Mouse (Mus musculus) heart, embryonic 15.5 days (tissue): Measurements from ENCODE around the gene Hira. TPM values are rescaled to one million over a fixed set of nuclear protein-coding genes. Genes with fewer than 3 reads are reported as not detected.
"Not testable (repeated sequence)": the region's sequence is repeated elsewhere in the genome, so short reads cannot be mapped to it uniquely, and the experiment has no call there.

ENCODE experiments used
- ATAC-seq: fragments of 200-750 bp; cut with Nextera tagmentation; replicated peaks from 2 replicates; pipeline ENCODE4 v1.8.0; 2017; ENCODE audit warnings: low read depth, moderate TSS enrichment; ENCODE audit not compliant: insufficient number of reproducible peaks, insufficient read depth, low FRiP score
- H3K27ac ChIP-seq: fragments of 300-500 bp; sonication (generic); 2 replicates; pipeline ENCODE4 v1.5.1; 2015; ENCODE audit warnings: mild to moderate bottlenecking, inconsistent platforms
- H3K27me3 ChIP-seq: fragments of 300-500 bp; sonication (generic); 2 replicates; pipeline ENCODE4 v1.6.1; 2015; ENCODE audit warnings: inconsistent platforms
- H3K36me3 ChIP-seq: fragments of 300-500 bp; sonication (generic); 2 replicates; pipeline ENCODE4 v1.6.1; 2015; ENCODE audit warnings: mild to moderate bottlenecking, inconsistent platforms
- H3K4me1 ChIP-seq: fragments of 300-500 bp; sonication (generic); replicated peaks from 2 replicates; pipeline ENCODE4 v1.6.1; 2015; ENCODE audit warnings: inconsistent platforms
- H3K4me2 ChIP-seq: fragments of 300-500 bp; sonication (generic); 2 replicates; pipeline ENCODE4 v1.6.1; 2015; ENCODE audit warnings: inconsistent platforms, mild to moderate bottlenecking, moderate library complexity
- H3K4me3 ChIP-seq: fragments of 300-500 bp; sonication (generic); 2 replicates; pipeline ENCODE4 v1.5.1; 2015; ENCODE audit warnings: mild to moderate bottlenecking, inconsistent platforms
- H3K9ac ChIP-seq: fragments of 300-500 bp; sonication (generic); 2 replicates; pipeline ENCODE4 v1.6.1; 2015; ENCODE audit warnings: mild to moderate bottlenecking, inconsistent platforms
- H3K9me3 ChIP-seq: fragments of 300-500 bp; sonication (generic); replicated peaks from 2 replicates; pipeline ENCODE4 v1.6.1; 2016; ENCODE audit warnings: inconsistent platforms
- WGBS: fragments of 180-500 bp; shearing (Covaris S2); methylation state at CpG from one replicate; pipeline ENCODE4 v1.1.7; 2015; ENCODE audit warnings: mixed read lengths; 5-methylcytosine and 5-hydroxymethylcytosine counted together
- polyA plus RNA-seq: library from polyadenylated mRNA; unstranded; fragments of >200 nt; fragmentation: Nextera tagmentation; extraction: Ambion mirVana; gene quantifications from 2 replicates; pipeline ENCODE4 v1.2.1, GENCODE M21; 2015

Gene Hira
- polyA plus RNA-seq, 1 experiment from 2014 or later: 9.5 TPM

DNA sequence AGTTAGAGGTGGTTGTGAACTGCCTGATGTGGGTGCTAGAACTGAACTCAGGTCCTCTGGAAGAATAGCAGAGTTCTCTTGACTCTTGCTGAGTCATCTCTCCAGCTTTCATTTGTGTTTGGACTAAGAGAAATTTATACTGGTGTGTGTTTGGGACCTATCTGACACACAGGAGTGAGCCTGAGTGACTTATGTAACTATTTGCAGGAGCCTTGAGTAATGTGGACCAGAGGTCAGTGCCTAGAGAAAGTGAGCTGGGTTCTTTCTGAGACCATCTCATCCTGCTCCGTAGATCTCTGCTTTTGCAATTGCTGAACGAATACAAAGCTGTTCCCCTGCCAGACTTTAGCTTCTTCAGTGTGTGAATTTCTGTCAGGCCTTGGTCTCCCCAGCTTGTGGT, 44.9 kb downstream of the Hira start:
- H3K4me3 ChIP-seq: no peak overlapping the region
- no peaks in the 10 kb centered on the region for H3K27me3 ChIP-seq
- H3K4me2 ChIP-seq: no peak overlapping the region
- no peaks in the 10 kb centered on the region for H3K9me3 ChIP-seq
- peaks cover 83% of the 10 kb centered on the region for H3K36me3 ChIP-seq
- no peak overlapping the region for H3K9ac ChIP-seq
- no peaks in the 10 kb centered on the region for H3K4me1 ChIP-seq
- ATAC-seq: no peak
- WGBS: 81% methylated on average over 2 of the region's 2 CpGs
- H3K27ac ChIP-seq: no peak overlapping the region

DNA sequence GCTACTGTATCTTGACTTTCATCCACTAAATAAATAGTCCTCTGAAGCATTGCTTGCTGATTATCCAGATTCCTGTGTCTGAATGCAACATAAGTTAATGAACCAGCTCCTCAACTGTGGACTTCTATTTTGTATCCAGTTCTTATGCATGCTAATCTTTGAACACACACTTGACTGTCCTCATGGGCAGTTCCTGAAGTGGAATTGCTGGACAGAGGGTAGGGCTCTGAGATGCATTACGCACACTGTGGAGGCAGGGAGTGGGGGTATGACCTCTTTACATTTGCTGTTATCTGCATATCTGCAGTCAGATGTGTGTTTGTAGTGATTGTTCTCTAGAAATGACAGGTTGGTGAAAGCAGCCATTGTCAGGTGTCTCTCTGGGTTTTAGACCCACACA, 51.1 kb downstream of the Hira start:
- Histone ChIP-seq H3K4me2 (no peak overlapping the region), H3K9ac (no peak overlapping the region), H3K4me1 (no peaks in the 10 kb centered on the region), H3K9me3 (no peaks in the 10 kb centered on the region), H3K27ac (no peak overlapping the region), H3K4me3 (no peak overlapping the region), H3K36me3 (peaks cover 71% of the 10 kb centered on the region), H3K27me3 (no peaks in the 10 kb centered on the region)
- ATAC-seq: no peak
- WGBS: 95% methylated on average over 1 of the region's 1 CpGs

DNA sequence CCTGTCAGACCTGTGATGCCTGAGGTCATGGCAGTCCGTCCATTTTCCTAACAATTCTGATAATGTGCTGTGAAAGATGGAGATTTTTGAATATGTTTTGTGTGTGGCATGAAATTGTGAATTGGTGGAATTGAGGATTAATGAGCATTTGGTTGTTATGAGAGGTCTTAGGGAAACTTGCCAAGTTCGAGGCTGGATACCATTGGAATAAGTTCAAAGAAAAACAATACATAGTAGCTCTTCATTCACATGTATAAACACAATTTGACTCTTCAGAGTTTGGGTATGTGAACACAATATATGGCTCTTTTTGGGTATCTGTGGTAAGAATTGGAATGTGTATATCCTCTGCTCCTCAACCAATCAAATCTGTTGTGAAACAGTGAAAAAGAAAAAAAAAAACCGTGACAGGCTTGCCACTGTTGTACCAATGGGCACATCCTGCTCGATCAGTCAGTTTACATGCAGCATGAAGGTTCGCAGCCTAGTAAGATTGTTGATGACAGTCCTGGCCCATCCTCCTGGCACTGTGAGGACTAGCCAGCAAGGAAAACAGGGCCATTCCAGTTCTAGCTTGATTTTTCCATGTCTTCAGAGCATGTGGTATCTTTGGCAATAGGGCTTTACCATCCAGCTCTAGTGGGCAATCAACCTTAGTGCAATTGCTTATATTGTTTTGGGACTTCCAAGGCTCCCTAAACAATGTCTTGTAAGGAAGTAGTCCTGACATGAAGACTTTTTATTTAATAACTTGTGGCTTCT, 61.7 kb downstream of the Hira start:
- H3K4me1 ChIP-seq: no peaks in the 10 kb centered on the region
- peaks cover 40% of the 10 kb centered on the region for H3K36me3 ChIP-seq
- WGBS: 84% methylated on average over 5 of the region's 5 CpGs
- no peaks in the 10 kb centered on the region for H3K27me3 ChIP-seq
- H3K4me2 ChIP-seq: no peak overlapping the region
- H3K9me3 ChIP-seq: no peaks in the 10 kb centered on the region
- no peak for ATAC-seq
- H3K9ac ChIP-seq: no peak overlapping the region
- no peak overlapping the region for H3K4me3 ChIP-seq
- H3K27ac ChIP-seq: no peak overlapping the region

DNA sequence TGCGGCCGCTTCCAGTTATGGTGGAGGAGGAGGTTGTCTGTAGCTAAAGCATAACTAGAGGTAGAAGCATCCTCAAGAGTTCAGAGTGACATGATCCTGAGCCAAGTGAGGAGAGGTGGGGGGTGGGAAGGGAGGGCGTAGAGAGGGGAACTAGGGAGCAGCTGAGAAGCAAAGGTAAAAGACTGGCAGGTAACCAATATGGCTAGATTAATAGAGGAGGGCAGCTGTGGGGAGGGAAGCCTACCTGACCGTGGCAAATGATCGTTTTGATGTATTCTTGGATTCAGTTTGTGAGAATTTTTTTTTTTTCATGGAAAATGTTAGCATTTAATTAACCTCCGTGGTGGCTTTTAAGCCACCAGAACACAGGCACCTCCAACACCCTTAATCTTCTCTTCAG, 67.1 kb downstream of the Hira start:
- Histone ChIP-seq H3K27ac (no peak overlapping the region), H3K36me3 (peaks cover 27% of the 10 kb centered on the region), H3K27me3 (no peaks in the 10 kb centered on the region), H3K4me2 (no peak overlapping the region), H3K4me1 (no peaks in the 10 kb centered on the region), H3K9me3 (no peaks in the 10 kb centered on the region), H3K9ac (no peak overlapping the region), H3K4me3 (no peak overlapping the region)
- 89% methylated on average over 6 of the region's 6 CpGs for WGBS
- no peak for ATAC-seq

DNA sequence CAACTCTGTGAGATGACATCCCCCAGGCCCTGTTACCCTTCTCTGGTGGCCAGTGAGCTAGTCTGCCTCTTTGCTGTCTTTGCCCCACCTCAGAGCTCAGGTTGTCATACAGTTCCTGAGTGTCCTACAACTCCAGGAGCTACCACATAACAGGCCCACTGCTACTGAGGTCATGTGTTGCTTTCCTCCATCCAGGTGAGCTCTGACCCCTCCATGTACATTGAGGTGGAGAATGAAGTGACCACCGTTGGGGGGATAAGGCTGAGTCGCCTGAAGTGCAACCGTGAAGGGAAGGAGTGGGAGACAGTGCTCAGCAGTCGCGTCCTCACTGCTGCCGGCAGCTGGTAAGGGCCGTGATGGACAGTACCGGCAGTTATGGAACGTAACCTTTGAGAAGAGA, 72.1 kb downstream of the Hira start:
- no peak overlapping the region for H3K27ac ChIP-seq
- H3K9me3 ChIP-seq: no peaks in the 10 kb centered on the region
- no peak for ATAC-seq
- H3K9ac ChIP-seq: no peak overlapping the region
- H3K36me3 ChIP-seq: peaks cover 70% of the 10 kb centered on the region
- no peak overlapping the region for H3K4me2 ChIP-seq
- no peak overlapping the region for H3K4me3 ChIP-seq
- WGBS: 95% methylated on average over 9 of the region's 9 CpGs
- no peaks in the 10 kb centered on the region for H3K27me3 ChIP-seq
- no peaks in the 10 kb centered on the region for H3K4me1 ChIP-seq

DNA sequence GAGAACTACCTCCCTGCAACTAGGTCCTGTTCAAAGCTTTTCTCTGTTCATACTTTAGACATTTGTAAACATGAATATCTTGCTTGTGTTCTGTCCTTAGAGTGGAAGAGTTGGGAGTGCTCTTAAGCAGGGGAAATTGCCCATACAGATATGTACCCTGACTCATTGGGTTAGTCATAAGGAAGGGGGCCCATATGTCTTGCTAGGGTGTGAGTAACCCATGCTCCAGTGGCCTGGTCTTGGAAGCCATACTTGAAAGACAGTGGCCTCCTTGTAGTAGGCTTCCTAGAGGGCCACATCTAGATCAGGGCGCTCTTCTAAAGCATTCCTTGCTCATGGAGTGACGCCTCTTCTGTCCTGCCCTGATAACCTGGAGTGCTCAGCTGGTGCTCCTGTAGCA, 73.5 kb downstream of the Hira start:
- no peaks in the 10 kb centered on the region for H3K9me3 ChIP-seq
- WGBS: 86% methylated on average over 2 of the region's 2 CpGs
- no peak for ATAC-seq
- no peaks in the 10 kb centered on the region for H3K27me3 ChIP-seq
- H3K4me3 ChIP-seq: no peak overlapping the region
- no peak overlapping the region for H3K9ac ChIP-seq
- H3K4me1 ChIP-seq: no peaks in the 10 kb centered on the region
- no peak overlapping the region for H3K4me2 ChIP-seq
- peaks cover 83% of the 10 kb centered on the region for H3K36me3 ChIP-seq
- no peak overlapping the region for H3K27ac ChIP-seq

DNA sequence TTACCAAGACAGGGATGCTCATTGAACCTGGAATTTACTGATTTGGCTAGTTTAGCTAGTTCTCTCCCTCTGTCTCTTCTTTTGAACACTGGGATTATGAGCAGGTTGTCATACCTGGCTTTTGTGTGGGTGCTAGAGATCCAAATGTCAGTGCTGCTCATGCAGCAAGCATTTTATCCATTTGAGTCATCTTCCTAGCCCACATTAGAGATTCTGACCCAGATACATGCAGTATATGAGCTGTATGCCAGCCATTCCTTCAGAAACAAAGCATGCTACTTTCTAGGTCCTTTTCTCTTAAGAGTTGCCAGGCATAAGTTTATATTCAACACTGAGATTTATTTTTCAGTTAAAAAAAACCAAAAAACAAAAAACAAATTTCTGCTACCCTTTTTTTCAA, 76.0 kb downstream of the Hira start:
- no peak for ATAC-seq
- H3K9ac ChIP-seq: no peak overlapping the region

DNA sequence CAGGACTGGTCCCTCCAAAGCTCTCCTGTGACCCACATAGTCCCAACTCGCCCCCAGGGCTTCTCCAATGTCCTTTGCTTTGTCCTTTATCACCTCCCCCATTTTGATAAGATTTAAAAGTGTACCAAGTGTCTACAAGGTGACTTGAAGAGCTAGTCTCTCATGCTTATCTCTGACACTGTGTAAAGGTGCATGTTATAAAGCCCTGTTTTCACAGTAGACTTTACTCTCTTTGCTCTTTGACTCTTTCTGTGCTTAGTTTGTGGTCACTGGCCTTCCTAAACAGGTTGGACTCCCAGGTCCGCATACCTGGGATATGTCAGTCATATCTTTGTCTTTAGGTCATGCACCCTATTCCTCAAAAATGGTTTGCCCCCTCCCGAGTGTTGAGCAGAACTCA, 78.2 kb downstream of the Hira start:
- no peaks in the 10 kb centered on the region for H3K9me3 ChIP-seq
- no peak overlapping the region for H3K4me2 ChIP-seq
- H3K27ac ChIP-seq: no peak overlapping the region
- peaks cover 71% of the 10 kb centered on the region for H3K36me3 ChIP-seq
- H3K4me1 ChIP-seq: no peaks in the 10 kb centered on the region
- no peaks in the 10 kb centered on the region for H3K27me3 ChIP-seq
- ATAC-seq: no peak
- H3K9ac ChIP-seq: no peak overlapping the region
- no peak overlapping the region for H3K4me3 ChIP-seq
- 78% methylated on average over 3 of the region's 3 CpGs for WGBS

More for the DNA sequence above, 76.0 kb downstream of the Hira start:
- Histone ChIP-seq H3K9me3 (no peaks in the 10 kb centered on the region), H3K4me2 (no peak overlapping the region), H3K27ac (no peak overlapping the region), H3K4me1 (no peaks in the 10 kb centered on the region), H3K4me3 (no peak overlapping the region), H3K36me3 (peaks cover 89% of the 10 kb centered on the region), H3K27me3 (no peaks in the 10 kb centered on the region)

DNA sequence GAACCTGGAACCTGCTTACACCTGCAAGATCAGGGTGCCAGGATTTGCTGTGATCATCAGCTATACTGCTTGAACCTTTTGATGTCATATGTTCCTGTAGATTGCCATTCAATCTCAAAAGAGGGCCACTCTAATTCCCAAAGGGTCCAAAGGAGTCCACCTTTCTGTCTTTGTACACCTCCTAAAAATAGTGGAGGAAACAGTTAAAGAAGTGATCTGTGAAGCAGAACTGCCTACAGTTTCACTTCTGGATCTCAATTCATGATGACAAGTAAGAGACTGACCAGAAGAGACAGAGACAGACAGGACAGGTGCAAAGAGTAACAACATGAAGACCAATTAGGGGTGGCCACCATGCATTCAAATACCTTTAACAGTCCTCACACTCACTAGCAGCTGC, 86.6 kb downstream of the Hira start:
- Histone ChIP-seq H3K4me2 (no peak overlapping the region), H3K27me3 (no peaks in the 10 kb centered on the region), H3K36me3 (peaks cover 50% of the 10 kb centered on the region), H3K27ac (no peak overlapping the region), H3K4me1 (no peaks in the 10 kb centered on the region), H3K9ac (no peak overlapping the region), H3K9me3 (peaks cover 10% of the 10 kb centered on the region; the same call in 1 of the 2 replicates), H3K4me3 (no peak overlapping the region)
- no peak for ATAC-seq

DNA sequence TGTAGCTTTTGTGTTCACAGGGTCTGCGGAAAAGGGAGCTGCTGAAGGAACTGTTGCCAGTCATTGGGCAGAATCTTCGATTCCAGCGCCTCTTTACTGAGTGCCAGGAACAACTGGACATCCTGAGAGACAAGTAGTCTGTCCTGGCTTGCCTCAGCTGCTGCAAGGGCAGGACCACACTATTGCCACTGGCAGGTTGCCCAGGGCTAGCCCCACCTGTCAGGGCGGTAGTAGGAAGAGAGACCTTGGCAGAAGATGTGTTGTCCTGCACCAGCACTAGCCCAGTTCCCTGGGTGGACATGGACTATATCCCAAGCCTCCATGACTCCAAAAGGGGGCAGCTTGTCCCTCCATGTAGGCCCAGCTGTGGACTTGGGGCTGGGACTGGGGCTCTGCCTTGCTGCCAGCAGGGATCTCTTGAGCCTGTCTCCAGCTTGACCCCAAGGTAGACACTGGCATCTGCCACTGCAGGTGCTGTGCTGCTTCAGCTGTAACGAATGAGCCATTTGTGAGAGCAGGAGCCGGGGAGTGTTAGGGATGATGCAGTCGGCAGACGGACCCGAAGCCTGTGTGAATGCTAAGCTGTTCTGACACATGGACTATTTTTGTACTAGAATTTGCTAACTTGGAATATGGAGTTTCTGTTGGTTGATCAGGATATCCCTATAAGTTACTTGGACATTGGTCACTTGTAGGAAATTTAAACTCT, 92.7 kb downstream of the Hira start:
- Histone ChIP-seq H3K4me3 (no peak overlapping the region), H3K4me2 (no peak overlapping the region), H3K9ac (no peak overlapping the region), H3K4me1 (peaks cover 24% of the 10 kb centered on the region), H3K9me3 (no peaks in the 10 kb centered on the region), H3K27me3 (no peaks in the 10 kb centered on the region), H3K27ac (no peak overlapping the region), H3K36me3 (peaks cover 27% of the 10 kb centered on the region)
- no peak for ATAC-seq
- 71% methylated on average over 9 of the region's 9 CpGs for WGBS

DNA sequence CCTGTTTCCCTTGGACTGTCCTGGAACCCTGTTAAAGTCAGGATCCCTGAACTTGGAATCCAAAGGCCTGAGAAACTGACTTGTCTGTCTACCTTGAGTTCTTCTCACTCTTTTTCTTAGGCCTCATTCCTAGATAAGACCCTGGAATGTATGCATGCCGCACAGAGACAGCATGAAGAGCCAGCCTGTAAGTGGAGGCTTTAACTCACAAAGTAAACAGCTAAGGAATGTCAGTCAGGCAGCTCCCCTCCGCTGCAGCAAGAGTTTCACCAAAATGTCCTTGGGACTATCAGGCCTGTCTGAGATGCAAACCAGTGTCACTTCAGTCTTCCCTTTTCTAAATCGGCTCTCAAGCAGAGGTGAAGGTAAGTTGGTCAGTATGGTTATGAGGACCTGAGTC, 94.0 kb downstream of the Hira start:
- H3K4me1 ChIP-seq: peaks cover 24% of the 10 kb centered on the region
- WGBS: 23% methylated on average over 3 of the region's 3 CpGs
- no peaks in the 10 kb centered on the region for H3K27me3 ChIP-seq
- H3K9me3 ChIP-seq: no peaks in the 10 kb centered on the region
- 0 out of 2 replicates have a peak, but pooled peaks have one; percentile 27 for ATAC-seq
- no peak overlapping the region for H3K4me3 ChIP-seq
- H3K36me3 ChIP-seq: peaks cover 17% of the 10 kb centered on the region; the same call in 1 of the 2 replicates
- peak overlapping the region; percentile 48 for H3K27ac ChIP-seq
- no peak overlapping the region for H3K9ac ChIP-seq
- H3K4me2 ChIP-seq: no peak overlapping the region

DNA sequence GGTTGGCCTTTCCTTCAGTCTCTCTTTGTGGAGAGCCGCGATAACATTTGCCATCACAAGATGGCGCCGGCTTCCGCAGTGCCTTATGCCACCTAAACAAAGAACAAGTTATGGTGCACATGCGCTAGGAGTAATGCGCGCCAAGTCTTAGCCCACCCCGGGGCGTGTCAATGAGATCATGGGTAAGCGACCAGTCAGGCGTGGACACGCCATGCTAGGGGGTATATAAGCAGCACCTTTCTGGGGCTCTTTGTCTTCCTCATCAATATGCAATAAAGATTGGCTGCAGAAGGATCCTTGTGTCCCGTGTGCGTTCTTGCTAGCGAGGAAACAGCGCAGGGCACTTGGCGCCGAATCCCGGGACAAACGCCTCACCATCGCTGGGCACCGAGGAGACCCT, 98.8 kb downstream of the Hira start:
- not testable (repeated sequence) for H3K27me3 ChIP-seq, H3K27ac ChIP-seq, H3K4me2 ChIP-seq, H3K36me3 ChIP-seq, H3K4me3 ChIP-seq, H3K9me3 ChIP-seq, ATAC-seq, H3K9ac ChIP-seq
- H3K4me1 ChIP-seq: peaks cover 11% of the 10 kb centered on the region
- 78% methylated on average over 23 of the region's 23 CpGs for WGBS
